Mouse (Mus musculus) thymus, adult 2 months (tissue): Measurements from ENCODE around the gene Cd9.

Experiments used
- CTCF ChIP-seq: fragments of 200-500 bp; IDR thresholded peaks from 2 replicates; pipeline ENCODE4 v1.5.1; 2012; ENCODE audit warnings: mild to moderate bottlenecking, control low read depth, low read length, moderate library complexity, borderline replicate concordance; ENCODE audit not compliant: control insufficient read depth, poor library complexity, insufficient read depth; ENCODE audit errors: extremely low read depth
- POLR2A ChIP-seq: fragments of 200-500 bp; IDR thresholded peaks from 2 replicates; pipeline ENCODE4 v1.6.1; 2012; ENCODE audit warnings: mild to moderate bottlenecking, low read length, control low read depth, moderate library complexity; ENCODE audit not compliant: control insufficient read depth, poor library complexity, insufficient read depth; ENCODE audit errors: extremely low read depth

DNA sequence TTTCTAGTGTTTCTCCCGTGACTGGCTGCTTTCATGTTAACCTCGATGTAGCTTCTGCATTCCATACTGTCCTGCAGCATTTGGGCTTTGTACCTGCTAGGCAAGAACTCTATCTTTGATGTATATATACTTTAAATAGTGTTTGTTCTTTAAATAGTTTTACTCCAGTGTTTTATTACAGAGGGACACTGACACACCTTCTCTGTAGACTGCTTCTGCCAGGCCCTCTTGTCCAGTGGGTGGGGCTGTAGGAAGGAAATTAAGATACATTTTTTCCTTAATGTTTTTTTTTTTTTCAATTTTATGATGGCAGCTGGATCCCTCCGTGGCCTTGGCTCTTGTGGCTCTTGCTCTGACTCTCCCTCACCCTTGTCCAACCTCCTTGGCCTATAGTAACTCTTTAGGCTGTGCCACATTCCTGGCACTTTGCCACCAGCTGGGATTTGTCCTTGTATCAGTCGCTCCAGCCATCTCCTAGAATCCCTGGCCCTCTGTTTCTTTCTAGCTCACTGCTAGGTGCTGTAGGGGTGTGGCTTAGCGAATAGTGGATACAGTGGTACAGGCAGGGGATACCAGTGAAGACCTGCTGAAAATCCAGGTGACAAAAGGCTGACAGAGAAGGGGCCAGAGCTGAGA lies 27.1 kb upstream of the Cd9 start:
- TF ChIP-seq CTCF: no peak
- no peak for TF ChIP-seq POLR2A
